Mouse (Mus musculus) naive thymus-derived CD4-positive, alpha-beta T cell, adult 2 months (primary cell): ENCODE measurements at regions not wholly inside any gene's neighbourhood (a gene's known extent, or its start where the extent isn't known, plus 50 kb on each side); places are given as distances from the start of the nearest gene placed in this dataset.

Experiments used
- DNase-seq: peaks from one replicate; pipeline ENCODE4 v3.0.0-alpha.2; 2011; ENCODE audit warnings: low read depth

- no peak for DNase-seq
Measured at GRCm38 (mm10) chr5:44416844-44417589, 190.6 kb upstream of the Tapt1 start.

DNA sequence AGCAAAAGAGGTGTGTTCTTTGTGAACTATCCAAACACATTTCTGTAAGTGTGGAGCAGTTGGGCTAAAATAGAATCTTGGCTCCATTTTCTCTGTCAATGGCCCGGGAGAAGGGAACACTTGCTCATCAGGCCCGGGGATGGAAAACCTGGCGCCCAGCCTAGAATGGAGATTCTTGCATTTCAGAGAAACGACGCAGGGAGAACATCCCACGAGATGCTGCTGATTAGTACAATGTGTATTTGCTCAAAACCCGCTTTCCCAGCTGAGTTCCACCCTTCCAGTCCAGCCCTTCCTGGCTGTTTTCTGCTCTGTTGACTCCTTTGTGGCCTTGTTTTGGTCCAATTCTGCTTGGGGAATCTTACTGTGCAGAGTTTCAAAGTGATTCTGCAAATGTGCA lies 188.0 kb upstream of the Tapt1 start:
- DNase-seq = no peak

DNA sequence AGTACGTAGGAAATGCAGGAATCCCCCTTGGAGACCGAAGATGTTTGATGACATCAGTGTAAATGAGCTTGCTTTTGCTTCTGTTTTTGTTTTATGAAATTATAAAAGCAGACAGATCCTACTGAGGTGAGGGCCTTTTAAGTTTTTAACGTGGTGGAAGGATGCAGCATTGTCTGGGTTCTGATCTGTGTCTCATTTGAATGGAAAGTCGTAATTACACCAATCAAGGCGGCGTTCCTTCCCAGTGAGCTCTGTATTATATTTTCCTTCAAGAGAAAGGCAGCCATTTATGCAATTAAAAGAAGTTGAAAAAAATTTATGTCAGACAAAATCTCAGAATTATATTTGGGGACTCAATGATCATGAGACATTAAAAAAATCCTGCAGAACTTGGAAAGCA lies 176.9 kb upstream of the Tapt1 start:
- no peak for DNase-seq

DNA sequence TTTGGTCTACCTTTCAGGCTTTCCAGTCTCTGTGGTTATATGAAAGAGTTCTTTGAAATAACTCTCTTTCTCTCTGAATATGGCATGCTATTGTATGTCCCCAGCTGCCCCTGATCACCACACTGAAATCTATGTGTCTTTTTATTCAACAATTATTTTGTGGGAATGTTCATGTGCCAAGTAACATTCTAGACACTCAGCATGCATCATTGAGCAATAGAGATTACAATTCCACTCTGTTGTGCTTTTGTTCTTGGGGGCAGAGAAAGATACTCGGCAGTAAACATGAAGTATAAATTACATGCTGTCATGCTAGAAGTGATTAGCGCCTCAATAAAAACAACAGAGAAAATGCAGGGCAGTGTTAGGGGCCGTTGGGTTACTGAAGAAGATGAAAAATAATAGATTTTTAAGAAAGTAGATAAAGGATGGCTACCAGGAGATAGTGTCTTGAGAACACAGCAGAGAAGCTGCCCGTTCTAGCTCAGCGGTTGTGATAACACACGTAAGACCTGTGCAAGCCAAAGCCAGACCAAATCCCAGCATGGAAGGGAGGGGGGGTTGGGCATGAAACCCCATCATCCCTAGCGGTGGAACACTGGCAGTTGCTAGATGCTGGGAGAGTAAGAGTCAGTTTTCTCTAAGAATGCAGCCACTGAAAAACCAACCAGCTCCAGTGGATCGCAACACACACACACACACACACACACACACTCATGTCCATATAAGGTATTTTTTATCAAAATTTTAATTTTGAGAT lies 174.3 kb upstream of the Tapt1 start:
- DNase-seq = no peak

DNA sequence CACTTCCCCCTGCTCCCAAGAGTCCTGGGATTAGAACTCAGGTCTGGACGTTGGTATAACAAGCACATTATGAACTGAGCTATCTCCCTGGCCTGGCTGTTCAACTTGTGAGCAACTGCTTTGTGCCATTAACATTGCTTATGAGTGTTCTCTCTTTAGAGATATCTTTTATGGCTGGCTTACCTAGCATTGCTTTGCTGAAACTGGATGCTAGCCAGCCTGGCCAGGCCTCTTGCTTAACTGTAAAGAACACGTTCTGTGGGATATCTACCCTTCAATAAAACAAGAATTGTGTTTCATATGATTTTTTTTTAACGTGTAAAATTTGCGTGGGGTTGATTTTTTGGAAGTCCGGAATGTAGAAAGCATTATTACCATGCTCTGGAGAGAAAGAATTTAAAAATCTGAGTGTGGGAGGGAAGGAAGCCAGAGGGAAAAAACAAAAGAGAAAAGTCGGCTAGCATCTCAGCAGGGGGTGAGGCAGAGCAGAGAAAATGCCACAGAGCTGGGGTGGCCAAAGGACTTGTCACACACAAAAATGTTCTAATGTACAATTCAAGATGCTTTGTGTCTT lies 160.9 kb upstream of the Tapt1 start:
- no peak for DNase-seq

DNA sequence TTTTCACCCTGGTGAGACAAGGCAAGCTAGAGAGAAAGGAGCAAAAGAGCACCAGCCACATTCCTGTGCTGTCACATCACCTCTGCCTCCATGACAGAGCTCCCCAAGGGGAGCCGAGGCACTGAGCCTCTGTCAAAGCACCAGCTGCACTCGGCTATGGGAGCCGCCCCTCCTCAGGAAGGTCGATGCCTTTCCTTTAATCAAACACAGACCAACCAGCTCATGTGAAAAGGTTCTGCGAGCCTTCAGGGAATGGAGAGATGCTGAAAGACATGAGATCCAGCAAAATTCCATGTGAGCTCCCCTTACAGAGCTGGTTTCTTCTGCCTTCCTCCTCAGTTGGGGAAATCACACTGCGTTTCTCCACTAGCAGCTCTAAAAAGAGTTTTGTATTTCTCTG lies 159.8 kb upstream of the Tapt1 start:
- DNase-seq = no peak

GRCm38 (mm10) chr5:44383049-44383448 lies 156.6 kb upstream of the Tapt1 start:
- no peak for DNase-seq

DNA sequence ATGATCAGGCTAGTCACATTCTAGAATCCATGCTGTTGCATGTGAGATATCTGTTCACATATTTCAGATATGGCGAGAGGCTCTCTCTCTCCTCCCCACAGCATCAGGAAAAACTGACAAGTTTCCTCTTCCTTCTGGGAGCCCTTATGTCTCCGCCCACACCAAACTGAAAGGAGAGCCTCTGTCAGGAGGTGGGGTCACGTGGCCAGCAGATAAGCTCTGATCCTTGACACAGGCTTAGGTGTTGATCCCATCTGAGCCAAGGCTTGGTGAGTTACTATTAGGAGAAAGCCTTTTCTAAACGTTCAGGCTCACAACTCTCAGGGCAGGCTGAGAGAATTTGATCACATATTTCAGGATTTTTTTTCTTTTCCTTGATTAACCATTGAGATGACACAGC lies 143.6 kb upstream of the Tapt1 start:
- no peak for DNase-seq

DNA sequence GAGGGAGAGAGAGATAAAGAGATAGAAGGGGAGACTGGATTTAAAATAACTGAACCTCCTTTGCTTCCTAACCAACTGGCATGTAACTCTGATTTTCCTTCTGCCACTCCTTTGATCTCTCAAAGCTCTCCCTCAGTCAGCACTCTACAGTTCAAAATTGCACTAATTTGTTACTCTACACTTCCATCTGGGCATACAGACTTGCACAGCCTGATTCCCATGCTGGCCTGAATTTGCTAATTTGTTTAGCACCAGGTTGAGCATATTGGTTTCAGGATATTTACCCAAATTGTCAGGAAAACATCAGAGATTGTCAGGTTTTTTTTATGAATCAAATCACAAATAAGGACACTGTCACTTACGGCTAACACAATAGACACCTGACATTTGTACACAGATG lies 125.9 kb upstream of the Tapt1 start:
- DNase-seq = no peak

- no peak for DNase-seq
Measured at GRCm38 (mm10) chr5:44341457-44342014, 115.1 kb upstream of the Tapt1 start.

- DNase-seq = no peak
Measured at GRCm38 (mm10) chr5:44338662-44339061, 112.2 kb upstream of the Tapt1 start.

DNA sequence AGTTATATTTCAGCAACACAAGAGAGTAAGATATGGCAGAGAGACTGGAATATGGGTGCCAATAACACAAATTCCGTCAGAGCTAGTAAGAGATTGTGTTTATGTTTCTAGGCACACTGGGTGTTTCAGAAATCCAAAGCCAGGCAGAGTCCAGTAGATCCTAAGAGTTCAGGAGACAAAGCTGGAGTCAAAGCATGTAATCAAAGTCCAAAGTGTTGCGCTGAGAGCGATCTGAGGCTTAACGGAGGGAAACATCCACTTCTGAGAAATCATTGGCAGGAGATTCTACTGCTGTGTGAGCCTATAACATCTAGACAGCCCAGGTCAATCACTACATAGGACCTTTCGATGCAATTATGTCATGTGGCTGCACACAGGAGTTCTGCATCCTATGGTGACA lies 109.3 kb upstream of the Tapt1 start:
- no peak for DNase-seq

DNA sequence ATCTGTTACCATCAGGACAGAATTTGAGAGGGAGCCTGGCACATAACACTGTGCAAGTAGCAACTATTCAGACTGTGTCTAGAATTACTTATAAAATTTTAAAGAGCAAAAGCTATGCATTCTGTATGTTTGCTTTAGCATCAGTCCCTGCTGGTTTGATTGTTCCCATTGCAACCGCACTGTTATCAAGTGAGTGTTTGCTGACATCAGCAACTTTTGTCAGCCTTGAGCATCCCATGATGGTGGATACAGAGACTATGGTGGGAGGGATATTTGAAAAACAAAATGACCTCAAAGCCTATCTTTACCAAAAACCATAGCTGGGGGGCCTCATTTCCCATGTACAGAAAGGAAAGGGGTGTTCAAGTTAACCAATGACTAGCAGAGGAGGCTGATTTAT lies 93.2 kb upstream of the Tapt1 start:
- DNase-seq = no peak

GRCm38 (mm10) chr5:44306769-44307557 lies 80.5 kb upstream of the Tapt1 start:
- DNase-seq = no peak

DNA sequence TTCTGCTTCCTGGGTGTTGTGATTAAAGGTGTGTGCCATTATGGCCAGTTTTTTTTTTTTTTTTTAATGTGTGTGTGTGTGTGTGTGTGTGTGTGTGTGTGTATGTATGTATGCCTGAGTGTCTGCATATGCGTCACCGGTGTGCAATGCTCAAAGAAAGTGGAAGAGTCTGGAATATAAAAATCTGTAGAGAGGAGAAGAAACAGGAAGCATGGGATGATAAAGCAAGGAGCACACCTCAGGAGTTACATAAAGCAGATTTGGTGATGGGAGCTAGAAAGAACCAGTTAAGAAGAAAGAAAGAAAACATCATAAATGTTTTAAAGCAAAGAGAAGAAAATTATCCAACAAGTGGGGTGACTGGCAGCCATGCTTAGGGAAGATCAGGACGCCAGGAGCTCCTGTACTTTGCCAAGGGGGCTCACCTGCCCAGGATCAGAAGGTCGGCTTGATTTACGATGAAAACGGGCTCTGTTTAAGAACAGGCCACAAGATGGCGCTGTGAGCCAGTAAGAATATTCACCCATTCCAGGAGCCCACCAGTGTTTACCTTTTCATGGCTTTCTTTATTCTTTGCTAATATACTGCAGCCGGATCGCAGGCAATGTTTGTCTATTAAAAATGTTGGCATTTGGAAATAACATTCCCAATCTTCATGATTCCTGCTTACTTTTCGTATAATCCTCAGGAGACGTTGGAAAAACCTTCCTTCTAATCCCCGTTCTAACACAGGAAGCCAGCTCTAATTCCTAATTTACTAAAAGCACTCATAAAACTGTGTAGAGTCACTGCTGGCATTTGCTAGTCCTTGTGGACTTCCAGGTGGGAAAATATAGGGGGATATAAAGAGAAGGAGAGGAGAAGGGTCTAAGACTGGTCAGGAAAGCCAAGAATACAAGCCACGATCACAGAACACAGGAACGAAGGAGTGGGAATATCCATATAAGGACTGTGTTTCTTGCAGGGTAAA lies 77.7 kb upstream of the Tapt1 start:
- peak; percentile 42 for DNase-seq

- DNase-seq = peak; percentile 66
Measured at GRCm38 (mm10) chr5:44284384-44284783, 58.0 kb upstream of the Tapt1 start.
